In genomic region chr5:74162013-74162412, GRCm38 (mm10) we compare ENCODE assay signal across 8 mouse cellular contexts. TPM values are rescaled to one million over a fixed set of nuclear protein-coding genes. Genes with fewer than 3 reads are reported as not detected.
DNase-seq lines count a peak whose midpoint lies in the region; ATAC-seq and TF ChIP-seq lines count a peak whose summit lies in the region.

No protein-coding gene starts in this region.

- H3K4me2 ChIP-seq in kidney, embryonic 14.5 days (replicated peaks; ENCODE audit: low read depth, low read length), result peak overlapping the region; percentile 13
- peak overlapping the region; percentile 43 for H3K4me2 ChIP-seq in intestine, embryonic 15.5 days (replicated peaks)
- peak overlapping the region; percentile 41 for H3K4me2 ChIP-seq in neural tube, embryonic 13.5 days

- H3K36me3 ChIP-seq in kidney, embryonic 14.5 days (ENCODE audit: control insufficient read depth, insufficient read depth, low read length), result no peaks in the 10 kb centered on the region
- no peaks in the 10 kb centered on the region for H3K36me3 ChIP-seq in kidney, adult 2 months (ENCODE audit: control insufficient read depth, insufficient read depth, low read length)
- no peaks in the 10 kb centered on the region for H3K36me3 ChIP-seq in forebrain, embryonic 10.5 days (replicated peaks)
- no peaks in the 10 kb centered on the region for H3K36me3 ChIP-seq in intestine, embryonic 15.5 days
- no peaks in the 10 kb centered on the region for H3K36me3 ChIP-seq in neural tube, embryonic 13.5 days

- H3K4me3 ChIP-seq in kidney, embryonic 14.5 days (ENCODE audit: low read length), result no peak overlapping the region
- H3K4me3 ChIP-seq in kidney, adult 2 months (ENCODE audit: insufficient read depth, low read depth, low read length), result no peak overlapping the region
- H3K4me3 ChIP-seq in forebrain, embryonic 10.5 days, result peak overlapping the region; percentile 30
- no peak overlapping the region for H3K4me3 ChIP-seq in intestine, embryonic 15.5 days (replicated peaks)
- H3K4me3 ChIP-seq in neural tube, embryonic 13.5 days, result no peak overlapping the region
- H3K4me3 ChIP-seq in left cerebral cortex, adult 2 months, result no peak overlapping the region

- TF ChIP-seq POLR2A in kidney, adult 2 months (IDR thresholded peaks at IDR 0.05; ENCODE audit: low read depth, low read length), result no peak

- 30% methylated on average over 3 of the region's 3 CpGs for WGBS in kidney, embryonic 14.5 days
- 56% methylated on average over 3 of the region's 3 CpGs for WGBS in kidney, adult 2 months
- WGBS in forebrain, embryonic 10.5 days, result 43% methylated on average over 3 of the region's 3 CpGs
- 54% methylated on average over 3 of the region's 3 CpGs for WGBS in intestine, embryonic 15.5 days
- WGBS in neural tube, embryonic 13.5 days, result 50% methylated on average over 3 of the region's 3 CpGs

- H3K27me3 ChIP-seq in kidney, embryonic 14.5 days (ENCODE audit: control insufficient read depth, insufficient read depth, low read length), result no peaks in the 10 kb centered on the region
- no peaks in the 10 kb centered on the region for H3K27me3 ChIP-seq in kidney, adult 2 months (replicated peaks; ENCODE audit: control insufficient read depth, insufficient read depth, low read length)
- H3K27me3 ChIP-seq in forebrain, embryonic 10.5 days (ENCODE audit: poor library complexity, severe bottlenecking), result no peaks in the 10 kb centered on the region
- no peaks in the 10 kb centered on the region for H3K27me3 ChIP-seq in intestine, embryonic 15.5 days (replicated peaks)
- no peaks in the 10 kb centered on the region for H3K27me3 ChIP-seq in neural tube, embryonic 13.5 days

- ATAC-seq in kidney, embryonic 14.5 days (ENCODE audit: low FRiP score, low TSS enrichment), result 0 out of 2 replicates have a peak, but pooled peaks have one; percentile 2
- no peak for ATAC-seq in intestine, embryonic 15.5 days
- ATAC-seq in neural tube, embryonic 13.5 days (ENCODE audit: low read depth), result no peak

- peak overlapping the region; percentile 53; the same call in 1 of the 2 replicates for H3K27ac ChIP-seq in kidney, embryonic 14.5 days (ENCODE audit: low read depth, low read length)
- no peak overlapping the region; the same call in 1 of the 2 replicates for H3K27ac ChIP-seq in kidney, adult 2 months (ENCODE audit: insufficient read depth, low read depth, low read length)
- H3K27ac ChIP-seq in forebrain, embryonic 10.5 days, result peak overlapping the region; percentile 76
- peak overlapping the region; percentile 52 for H3K27ac ChIP-seq in intestine, embryonic 15.5 days
- H3K27ac ChIP-seq in neural tube, embryonic 13.5 days (replicated peaks), result no peak overlapping the region
- H3K27ac ChIP-seq in left cerebral cortex, adult 2 months, result no peak overlapping the region

- H3K9me3 ChIP-seq in kidney, embryonic 14.5 days (ENCODE audit: control insufficient read depth, low read length), result no peaks in the 10 kb centered on the region
- H3K9me3 ChIP-seq in forebrain, embryonic 10.5 days, result 0 out of 2 replicates have a peak, but pooled peaks cover 4% of the 10 kb centered on the region
- no peaks in the 10 kb centered on the region for H3K9me3 ChIP-seq in intestine, embryonic 15.5 days
- H3K9me3 ChIP-seq in neural tube, embryonic 13.5 days, result no peaks in the 10 kb centered on the region

- DNase-seq in kidney, adult 2 months, result no peak
- DNase-seq in forebrain, embryonic 10.5 days (ENCODE audit: extremely low spot score, low spot score), result no peak
- no peak for DNase-seq in left cerebral cortex, adult 2 months (ENCODE audit: extremely low spot score in 1 of 2, low spot score in 2 of 2)
- no peak for DNase-seq in thymus, postnatal 25 days
- DNase-seq in spleen, adult 12 weeks (ENCODE audit: low spot score), result no peak

- no peak for TF ChIP-seq CTCF in kidney, adult 2 months (conservative IDR thresholded peaks at IDR 0.05; ENCODE audit: insufficient read depth, insufficient read length, low read depth, low read length)
- TF ChIP-seq CTCF in left cerebral cortex, adult 2 months (IDR thresholded peaks at IDR 0.05), result no peak

- peaks cover 34% of the 10 kb centered on the region for H3K4me1 ChIP-seq in kidney, embryonic 14.5 days (ENCODE audit: control insufficient read depth, insufficient read depth, low read length)
- H3K4me1 ChIP-seq in kidney, adult 2 months (ENCODE audit: control insufficient read depth, insufficient read depth, low read length), result peaks cover 6% of the 10 kb centered on the region; the same call in 1 of the 2 replicates
- H3K4me1 ChIP-seq in forebrain, embryonic 10.5 days, result peaks cover 31% of the 10 kb centered on the region
- H3K4me1 ChIP-seq in intestine, embryonic 15.5 days (replicated peaks), result peaks cover 12% of the 10 kb centered on the region
- H3K4me1 ChIP-seq in neural tube, embryonic 13.5 days (replicated peaks), result peaks cover 13% of the 10 kb centered on the region

- intact Hi-C loops in left cerebral cortex, adult 2 months (cut with DNase I), result no loop called here

- H3K9ac ChIP-seq in kidney, embryonic 14.5 days (ENCODE audit: low read depth, low read length), result no peak overlapping the region
- no peak overlapping the region for H3K9ac ChIP-seq in intestine, embryonic 15.5 days
- H3K9ac ChIP-seq in neural tube, embryonic 13.5 days, result 0 out of 2 replicates have a peak overlapping the region, but pooled peaks have one; percentile 22

RNA-seq across cellular contexts. Expression of gene Rasl11b, which starts 33.1 kb away (rescaled TPM):
- polyA plus RNA-seq in kidney, embryonic 14.5 days (2014; fragmentation: Nextera tagmentation; extraction: Ambion mirVana), result 36.4 and 44.7 TPM in 2 replicates
- polyA plus RNA-seq in kidney, adult 2 months (2012; rRNA removed), result 43.1 and 44.9 TPM in 2 replicates
- 27.5 and 29.2 TPM in 2 replicates for polyA plus RNA-seq in forebrain, embryonic 10.5 days (2016; fragmentation: Nextera tagmentation; extraction: Ambion mirVana)
- 34.9 and 38.3 TPM in 2 replicates for polyA plus RNA-seq in intestine, embryonic 15.5 days (2015; fragmentation: Nextera tagmentation; extraction: Ambion mirVana)
- 23.6 and 27.8 TPM in 2 replicates for polyA plus RNA-seq in neural tube, embryonic 13.5 days (2015; fragmentation: Nextera tagmentation; extraction: Ambion mirVana)
- total RNA-seq in left cerebral cortex, adult 2 months (2021), result 100 to 1,000 TPM in 1 of 2 experiments, 10 to 100 TPM in 1; 72.5 to 103 TPM

Comparison
In these comparisons a context has a peak if more than half of its experiments do, and no peak if none do; other contexts are left out.
1. H3K27ac ChIP-seq: peak in kidney, embryonic 14.5 days (single experiment), forebrain, embryonic 10.5 days (single experiment) and intestine, embryonic 15.5 days (single experiment); none in kidney, adult 2 months (single experiment), neural tube, embryonic 13.5 days (single experiment) and left cerebral cortex, adult 2 months (single experiment).
2. Peak in every context shown above with its lines, with median percentiles within 50 percentile points of each other: H3K4me2 ChIP-seq.